Mouse (Mus musculus) gastrocnemius, postnatal 25 days (tissue): ENCODE results near the gene Oog1. TPM values are rescaled to one million over a fixed set of nuclear protein-coding genes. Genes with fewer than 3 reads are reported as not detected.
"Not testable (repeated sequence)": the region's sequence is repeated elsewhere in the genome, so short reads cannot be mapped to it uniquely, and the experiment has no call there.

Experiments used
- DNase-seq: peaks from one replicate; pipeline ENCODE4 v3.0.0; 2022
- long read RNA-seq, 2 experiments: library from polyadenylated mRNA; stranded (forward); transcript quantifications; one replicate each; pipeline ENCODE4 v2.0.0; 2021
- total RNA-seq, 2 experiments: library from RNA; stranded (reverse); gene quantifications; 1 replicate in 1 of 2; 2 replicates in 1 of 2; pipeline ENCODE4 v1.2.3; 2021

The Oog1 gene
- total RNA-seq = not detected
- long read RNA-seq, experiment 1 = 0 reads
- long read RNA-seq, experiment 2 = 0 reads

- not testable (repeated sequence) for DNase-seq
Measured at GRCm38 (mm10) chr12:87602388-87602787, at the start of gene Oog1. TSS of gene Oog1 (plus strand) at chr12:87602688.

GRCm38 (mm10) chr12:87601388-87601787 lies 1.1 kb upstream of the Oog1 start:
- DNase-seq = not testable (repeated sequence)

GRCm38 (mm10) chr12:87618569-87618968 lies 16.1 kb downstream of the Oog1 start, which contains the start of gene Gm4027:
TSS of gene Gm4027 (plus strand) at chr12:87618869.
- DNase-seq = not testable (repeated sequence)

- DNase-seq = not testable (repeated sequence)
Measured at GRCm38 (mm10) chr12:87644520-87644919, 42.0 kb downstream of the Oog1 start, which contains the start of gene Gm16381. TSS of gene Gm16381 (minus strand) at chr12:87644620.

- DNase-seq = not testable (repeated sequence)
Measured at GRCm38 (mm10) chr12:87652916-87653703, 50.6 kb downstream of the Oog1 start.

Other genes with a start within 250 kb of the Oog1 start
- gene Sptlc2, start 214.3 kb upstream of the Oog1 start, total RNA-seq = 10 to 100 TPM; 10.3 to 11.4 TPM
- 100 to 1,000 TPM; 135 to 140 TPM for gene Slirp, start 158.8 kb upstream of the Oog1 start, total RNA-seq
- 1 to 10 TPM; 4.2 to 5.1 TPM for gene Alkbh1, start 158.7 kb upstream of the Oog1 start, total RNA-seq
- 10 to 100 TPM; 38.1 to 43.6 TPM for gene Snw1, start 130.4 kb upstream of the Oog1 start, total RNA-seq
- gene Gm5788, start 108.0 kb upstream of the Oog1 start, total RNA-seq = not detected
- gene Gm8300, start 88.4 kb upstream of the Oog1 start, total RNA-seq = not detected
- gene Gm4027, start 16.2 kb downstream of the Oog1 start, total RNA-seq = not detected
- not detected for gene Gm16381, start 41.9 kb downstream of the Oog1 start, total RNA-seq
- not detected for gene Gm21319, start 173.1 kb downstream of the Oog1 start, total RNA-seq
- gene Gm21936, start 192.8 kb downstream of the Oog1 start, total RNA-seq = not detected
- not detected for gene BB287469, start 213.9 kb downstream of the Oog1 start, total RNA-seq
- gene Gm2001, start 239.7 kb downstream of the Oog1 start, total RNA-seq = not detected